Mouse (Mus musculus) heart, adult 2 months (tissue): ENCODE data around the gene Zfhx2.

Experiments
- CTCF ChIP-seq: fragments of 200-600 bp; IDR thresholded peaks from 2 replicates; pipeline ENCODE4 v1.8.1; 2022; ENCODE audit warnings: antibody characterized with exemption, mild to moderate bottlenecking, moderate library complexity
- EP300 ChIP-seq: fragments of 200-500 bp; IDR thresholded peaks from 2 replicates; pipeline ENCODE4 v1.6.1; 2011; ENCODE audit warnings: low read depth, low read length, control low read depth; ENCODE audit not compliant: insufficient read depth
- POLR2A ChIP-seq: fragments of 200-500 bp; IDR thresholded peaks from 2 replicates; pipeline ENCODE4 v1.6.1; 2011; ENCODE audit warnings: mild to moderate bottlenecking, low read depth, low read length, control low read depth; ENCODE audit not compliant: insufficient read depth

DNA sequence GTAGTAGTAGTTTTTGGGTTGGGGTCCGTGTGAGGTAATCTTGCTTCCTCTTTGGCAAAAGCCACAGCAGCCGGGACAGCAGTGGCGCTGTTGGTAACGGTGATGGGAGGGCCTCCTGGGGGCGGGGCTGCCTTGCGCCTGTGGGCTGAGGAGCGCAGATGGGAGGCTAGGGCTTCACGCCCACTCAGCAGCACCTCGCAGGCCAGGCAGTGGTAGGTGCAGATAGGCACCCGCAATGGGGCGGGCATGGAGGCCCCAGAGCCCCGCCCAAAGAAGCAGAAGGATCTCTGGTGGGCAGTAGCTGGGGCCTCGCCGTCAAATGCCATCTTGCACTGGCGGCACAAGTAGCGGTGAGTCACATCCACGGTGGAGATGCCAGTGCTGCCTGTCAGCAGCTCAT is 29.5 kb downstream of the Zfhx2 start:
- TF ChIP-seq CTCF (no peak), POLR2A (no peak), EP300 (no peak)
